Mouse (Mus musculus): ENCODE data around the gene Duoxa1.
"Not testable (repeated sequence)": the region's sequence is repeated elsewhere in the genome, so short reads cannot be mapped to it uniquely, and the experiment has no call there.

Duoxa1 gene

GRCm38 (mm10) chr2:122313536-122313935, at the start of gene Duoxa1:
TSS of gene Duoxa1 (minus strand) at chr2:122313730.
- in situ Hi-C loops (cut with MboI; ENCODE audit: low sequenced_read_pairs), result no loop called here

DNA sequence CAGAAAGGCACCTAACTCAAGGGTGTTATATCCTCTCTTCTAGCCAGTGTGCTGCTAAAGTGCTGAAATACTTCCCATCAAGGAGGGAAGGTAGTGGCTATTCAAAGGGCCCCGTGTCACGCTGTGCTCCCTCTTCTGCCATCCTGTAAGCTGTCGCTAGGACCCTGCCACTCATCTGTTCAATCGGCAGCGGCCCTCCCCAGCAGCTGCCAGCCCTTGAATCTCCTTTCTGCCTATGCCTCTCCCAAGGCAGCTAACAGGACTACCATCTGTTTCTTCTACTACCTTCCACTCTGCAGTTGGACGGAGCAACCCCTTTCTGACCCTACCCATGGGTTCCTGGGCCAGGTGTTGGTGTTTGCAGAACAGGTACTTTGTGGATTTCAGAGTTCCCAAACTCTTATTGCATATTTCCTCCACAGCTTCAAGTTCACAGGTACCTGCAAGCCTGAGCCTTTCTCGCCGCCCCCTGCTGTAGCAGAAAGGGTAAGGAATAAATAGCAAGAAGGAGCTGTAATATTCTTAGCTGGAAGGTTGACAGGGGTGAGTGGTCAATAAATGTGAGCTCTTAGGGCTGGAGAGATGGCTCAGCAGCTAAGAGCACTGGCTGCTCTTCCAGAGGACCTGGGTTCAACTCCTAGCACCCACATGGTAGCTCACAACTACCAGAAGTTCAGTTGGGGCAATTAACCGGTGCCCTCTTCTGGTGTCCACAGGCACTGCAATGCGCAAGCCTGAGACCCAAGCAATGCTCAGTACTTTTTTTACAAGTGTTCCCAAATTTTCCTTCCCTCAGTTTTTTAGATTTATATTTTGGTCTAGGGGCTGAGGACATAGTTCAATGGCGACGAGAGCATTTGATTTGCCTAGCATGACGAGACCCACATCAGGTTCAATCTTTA, 49.3 kb upstream of the Duoxa1 start:
- in situ Hi-C loops (cut with MboI; ENCODE audit: low sequenced_read_pairs), result no loop called here

GRCm38 (mm10) chr2:122361868-122362621, 48.5 kb upstream of the Duoxa1 start:
- in situ Hi-C loops (cut with MboI; ENCODE audit: low sequenced_read_pairs), result no loop called here

DNA sequence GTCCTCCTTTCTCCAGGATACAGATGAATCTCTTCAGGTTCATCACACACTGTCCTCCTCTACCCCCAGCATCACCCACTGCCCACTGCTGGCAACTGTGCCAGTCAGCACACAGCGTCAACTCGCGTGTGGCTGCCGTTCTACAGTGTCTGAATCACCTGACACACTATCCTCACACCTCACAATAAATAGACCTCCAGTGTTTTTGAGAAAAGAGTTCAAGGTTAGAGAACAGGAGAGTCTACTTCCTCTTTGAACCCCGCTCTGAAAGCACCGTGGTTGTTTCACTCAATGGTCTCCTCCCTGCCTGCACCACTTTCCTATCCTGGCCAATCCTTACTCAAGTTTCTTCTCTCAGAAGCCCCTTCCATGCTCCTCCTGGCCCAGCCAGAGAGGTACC, 47.7 kb upstream of the Duoxa1 start:
- in situ Hi-C loops (cut with MboI; ENCODE audit: low sequenced_read_pairs), result no loop called here

- in situ Hi-C loops (cut with MboI; ENCODE audit: low sequenced_read_pairs), result no loop called here
Observed at GRCm38 (mm10) chr2:122360310-122360709, 46.8 kb upstream of the Duoxa1 start.

DNA sequence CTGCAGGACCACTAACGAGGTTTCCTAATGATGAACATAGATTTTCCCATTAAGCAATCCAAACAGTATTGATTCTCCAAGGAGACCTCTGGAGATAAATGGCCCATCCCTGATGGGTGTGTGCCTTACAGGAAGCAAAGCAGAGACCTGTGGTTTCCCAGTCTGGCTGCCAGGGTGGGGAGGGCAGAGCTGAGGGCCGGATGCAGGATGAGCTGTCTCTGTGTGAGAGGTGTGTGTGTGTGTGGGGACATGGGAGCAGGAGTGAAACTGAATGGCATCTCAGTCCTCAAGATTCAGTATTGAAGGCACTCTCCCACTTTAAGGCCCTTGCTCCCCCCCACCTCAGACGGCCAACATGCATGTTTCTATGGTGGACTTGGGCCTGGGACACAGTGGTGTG, 42.7 kb upstream of the Duoxa1 start:
- in situ Hi-C loops (cut with MboI; ENCODE audit: low sequenced_read_pairs), result no loop called here

GRCm38 (mm10) chr2:122355389-122355788, 41.9 kb upstream of the Duoxa1 start:
- in situ Hi-C loops (cut with MboI; ENCODE audit: low sequenced_read_pairs), result no loop called here

GRCm38 (mm10) chr2:122354191-122354929, 40.8 kb upstream of the Duoxa1 start:
- in situ Hi-C loops (cut with MboI; ENCODE audit: low sequenced_read_pairs), result no loop called here

DNA sequence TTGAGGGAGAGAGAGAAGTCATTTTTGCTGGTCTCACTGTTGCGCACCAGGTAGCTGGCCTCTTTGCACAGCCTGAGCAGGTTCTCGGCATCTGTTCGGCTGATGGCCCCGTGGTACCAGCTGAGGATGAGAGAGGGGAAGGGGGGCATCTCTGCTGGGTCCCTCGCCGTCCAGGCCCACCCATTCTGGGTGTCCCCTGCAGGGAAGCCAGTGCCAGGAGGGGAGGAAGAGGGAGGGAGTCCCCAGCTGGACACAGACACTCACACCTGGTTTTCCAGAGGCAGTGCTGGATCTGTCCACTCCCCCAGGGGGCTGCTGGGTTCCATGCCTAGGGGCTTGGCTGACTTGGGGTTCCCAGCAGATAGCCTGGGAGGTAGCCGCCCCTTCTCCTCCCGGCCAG, 40.2 kb upstream of the Duoxa1 start:
- in situ Hi-C loops (cut with MboI; ENCODE audit: low sequenced_read_pairs), result no loop called here

DNA sequence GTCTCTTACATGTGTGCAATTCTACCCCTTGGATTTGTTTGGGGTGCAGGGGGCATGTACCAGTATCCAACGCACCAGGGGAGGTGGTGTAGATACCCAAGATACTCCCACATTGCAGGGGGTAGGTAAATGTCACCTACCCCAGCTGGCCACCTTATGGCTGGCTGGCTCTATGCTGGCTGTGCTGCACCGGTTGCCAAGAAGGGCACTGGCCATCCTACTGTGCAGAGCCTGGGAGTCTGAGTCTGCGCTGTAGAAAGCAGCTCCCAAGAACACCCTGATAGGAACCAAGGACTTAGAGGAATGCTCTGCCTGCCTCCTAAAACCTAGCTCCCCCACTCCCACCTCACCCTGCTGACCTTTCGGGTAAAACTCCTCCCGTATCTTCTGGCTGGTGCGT, 39.5 kb upstream of the Duoxa1 start:
- in situ Hi-C loops (cut with MboI; ENCODE audit: low sequenced_read_pairs), result no loop called here

DNA sequence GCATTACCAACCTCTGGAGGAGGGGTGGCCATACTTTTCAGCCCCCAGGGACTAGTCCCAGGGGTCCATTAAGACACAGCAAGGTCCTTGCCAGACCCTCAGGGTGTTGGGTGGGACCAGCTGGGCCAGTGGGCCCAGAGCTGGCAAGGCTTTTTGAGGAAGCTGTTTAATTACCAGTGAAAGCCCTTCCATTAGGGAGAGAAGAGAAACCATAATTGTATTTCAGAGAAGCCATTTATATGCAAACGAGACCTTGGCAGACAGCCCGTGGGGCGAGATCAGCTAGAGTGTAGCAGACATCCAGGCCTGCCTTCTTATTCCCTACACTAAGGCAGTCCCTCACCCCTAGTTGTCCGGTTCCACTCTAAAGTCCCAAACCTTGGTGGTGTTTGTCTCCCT, 38.4 kb upstream of the Duoxa1 start:
- in situ Hi-C loops (cut with MboI; ENCODE audit: low sequenced_read_pairs), result no loop called here

DNA sequence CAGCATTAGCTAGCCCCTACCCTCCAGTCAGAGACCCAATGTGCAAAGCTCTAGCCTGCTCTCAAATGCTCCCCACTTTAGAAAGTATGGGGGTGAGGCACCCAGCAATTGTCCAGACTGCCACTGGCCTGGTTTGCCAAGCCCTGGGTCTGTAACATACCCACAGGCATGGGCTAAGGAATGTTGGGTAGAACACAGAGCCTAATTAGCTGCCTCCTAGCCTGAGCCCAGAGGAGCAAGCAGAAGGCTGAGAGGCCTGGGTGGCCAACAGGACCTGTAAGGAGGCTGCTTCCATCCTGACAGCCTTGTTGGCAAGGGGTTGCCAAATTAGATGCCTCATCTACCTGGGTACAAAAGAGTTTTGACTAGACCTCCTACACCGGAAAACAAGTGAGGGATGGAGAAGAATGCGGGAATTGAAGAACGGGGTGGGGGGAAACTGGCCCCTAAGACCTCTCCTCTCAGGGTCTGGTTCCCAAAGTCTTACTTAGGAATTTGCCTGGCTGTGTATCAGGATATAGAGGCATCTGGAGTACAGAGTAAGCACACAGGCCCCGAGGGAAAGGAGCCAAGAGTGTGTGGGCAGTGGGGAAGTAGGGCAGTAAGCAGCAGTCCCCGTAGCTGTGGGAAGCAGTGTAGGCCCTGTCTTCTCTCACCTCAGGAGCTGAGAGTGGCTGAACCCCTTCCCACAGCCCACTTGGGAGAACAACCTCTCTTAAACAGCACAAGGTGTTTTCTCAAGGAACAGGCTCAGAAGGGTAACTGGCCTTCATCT, 37.8 kb upstream of the Duoxa1 start:
- in situ Hi-C loops (cut with MboI; ENCODE audit: low sequenced_read_pairs), result no loop called here

DNA sequence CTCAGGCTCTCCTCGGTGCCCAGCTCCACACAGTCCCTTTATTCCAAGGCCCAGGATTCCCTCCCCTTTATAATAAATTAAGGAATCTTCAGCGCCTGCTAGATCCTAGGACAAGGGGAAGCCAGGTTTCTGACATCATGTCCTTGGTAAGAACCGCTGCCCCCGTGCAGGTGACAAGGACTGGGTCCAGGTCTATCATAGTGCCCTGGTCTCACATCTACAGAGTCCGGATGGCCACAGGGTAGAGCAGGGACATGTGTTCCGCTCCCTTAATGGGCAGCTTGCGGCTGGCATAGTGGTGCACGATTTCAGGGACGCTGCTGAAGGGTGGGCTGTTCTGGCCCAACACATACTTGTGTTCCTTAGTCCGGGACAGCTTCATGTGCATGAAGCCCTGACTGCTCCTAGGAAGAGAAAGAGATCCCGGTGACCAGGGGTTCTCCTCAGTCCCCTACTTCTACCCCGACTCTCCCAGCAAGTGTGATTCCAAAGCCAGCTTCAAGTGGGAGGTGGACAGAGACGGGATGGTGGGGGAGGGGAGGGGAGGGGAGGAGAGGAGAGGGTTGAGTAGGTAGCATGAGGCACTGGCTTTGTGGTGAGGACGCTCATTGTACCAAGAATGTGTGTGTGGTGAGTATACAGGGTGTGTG, 35.7 kb upstream of the Duoxa1 start:
- in situ Hi-C loops (cut with MboI; ENCODE audit: low sequenced_read_pairs), result no loop called here

- in situ Hi-C loops (cut with MboI; ENCODE audit: low sequenced_read_pairs), result no loop called here
Observed at GRCm38 (mm10) chr2:122348531-122349131, 35.1 kb upstream of the Duoxa1 start.

DNA sequence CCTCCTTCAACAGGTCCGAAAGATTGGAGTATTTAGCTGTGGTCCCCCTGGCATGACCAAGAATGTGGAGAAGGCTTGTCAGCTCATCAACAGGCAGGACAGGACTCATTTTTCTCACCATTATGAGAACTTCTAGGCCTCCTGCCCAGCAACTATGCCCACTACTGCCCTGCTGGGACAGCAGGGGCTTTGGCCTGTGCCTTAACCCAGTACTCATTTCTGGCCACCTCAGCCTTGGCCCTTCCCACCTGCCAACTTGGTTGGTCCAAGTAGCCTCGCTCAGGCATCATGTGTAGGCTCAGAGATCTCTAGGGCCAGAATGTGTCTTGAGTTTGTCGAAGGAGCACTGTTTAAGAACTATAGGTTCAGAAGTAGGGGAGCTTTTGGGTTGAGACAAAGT, 33.7 kb upstream of the Duoxa1 start:
- in situ Hi-C loops (cut with MboI; ENCODE audit: low sequenced_read_pairs), result no loop called here

- in situ Hi-C loops (cut with MboI; ENCODE audit: low sequenced_read_pairs), result not testable (repeated sequence)
Observed at GRCm38 (mm10) chr2:122346164-122346563, 32.6 kb upstream of the Duoxa1 start.

GRCm38 (mm10) chr2:122345106-122345893, 31.8 kb upstream of the Duoxa1 start:
- in situ Hi-C loops (cut with MboI; ENCODE audit: low sequenced_read_pairs), result no loop called here

- in situ Hi-C loops (cut with MboI; ENCODE audit: low sequenced_read_pairs), result no loop called here
Observed at GRCm38 (mm10) chr2:122337291-122337690, 23.8 kb upstream of the Duoxa1 start.

GRCm38 (mm10) chr2:122334170-122334569, 20.6 kb upstream of the Duoxa1 start:
- in situ Hi-C loops (cut with MboI; ENCODE audit: low sequenced_read_pairs), result no loop called here
